ENCODE assay signal across 9 mouse cellular contexts in the genomic region with DNA sequence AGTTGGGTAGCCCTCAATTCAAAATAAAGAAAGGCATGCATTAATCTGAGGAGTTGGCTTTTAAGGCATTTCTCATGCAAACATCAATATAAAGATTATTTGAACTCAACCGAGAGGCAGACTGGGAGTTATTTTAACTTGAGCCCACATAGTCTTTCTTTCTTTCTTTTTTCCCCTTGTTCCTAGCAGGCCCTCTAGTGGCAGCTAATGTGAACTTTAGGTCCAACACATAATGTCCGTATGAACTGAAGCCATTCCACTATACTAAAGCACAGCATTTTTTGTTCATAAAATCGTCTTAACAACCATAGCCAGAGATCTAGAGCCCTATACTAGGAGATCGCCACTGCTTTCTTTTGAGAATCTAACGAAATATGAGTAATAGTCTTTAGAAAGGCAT. TPM values are rescaled to one million over a fixed set of nuclear protein-coding genes. Genes with fewer than 3 reads are reported as not detected.
A peak's percentile ranks its signal among the peaks of the same experiment; 100 is the strongest.
DNase-seq lines count a peak whose midpoint lies in the region; ATAC-seq and TF ChIP-seq lines count a peak whose summit lies in the region.
"Had no signal": no experiment of that assay in that cellular context is flagged by ENCODE, and none has a peak within 500 bp of the region (broad histone marks: within the 10 kb centered on the region; RNA-seq: fewer than 3 reads in every experiment).

No protein-coding gene starts in this region.

- H3K4me1 ChIP-seq in hindbrain, embryonic 14.5 days (replicated peaks; ENCODE audit: control insufficient read depth, insufficient read depth, low read length) = 0 out of 2 replicates have a peak, but pooled peaks cover 2% of the 10 kb centered on the region
- peaks cover 3% of the 10 kb centered on the region for H3K4me1 ChIP-seq in hindbrain, embryonic 12.5 days
- H3K4me1 ChIP-seq in ES-E14 (ENCODE audit: control insufficient read depth in 2 of 2, insufficient read depth in 2 of 2, low read length in 2 of 2, poor library complexity in 1 of 2) = no peaks in the 10 kb centered on the region
- no peaks in the 10 kb centered on the region for H3K4me1 ChIP-seq in forebrain, embryonic 16.5 days (replicated peaks; ENCODE audit: control insufficient read depth, insufficient read depth, low read length)

- H3K4me3 ChIP-seq in hindbrain, embryonic 14.5 days (replicated peaks; ENCODE audit: low read length) = no peak overlapping the region
- no peak overlapping the region for H3K4me3 ChIP-seq in hindbrain, embryonic 12.5 days
- H3K4me3 ChIP-seq in ES-E14 (ENCODE audit: insufficient read depth in 1 of 2, low read depth in 1 of 2, low read length in 2 of 2, poor library complexity in 1 of 2, severe bottlenecking in 1 of 2) = no peak overlapping the region
- H3K4me3 ChIP-seq in forebrain, embryonic 16.5 days (replicated peaks; ENCODE audit: low read length) = no peak overlapping the region
- H3K4me3 ChIP-seq: limb, embryonic 13.5 days had no signal

- H3K4me2 ChIP-seq in hindbrain, embryonic 14.5 days (replicated peaks) = no peak overlapping the region
- no peak overlapping the region for H3K4me2 ChIP-seq in hindbrain, embryonic 12.5 days (replicated peaks)
- H3K4me2 ChIP-seq in forebrain, embryonic 16.5 days (ENCODE audit: low read length) = no peak overlapping the region
- H3K4me2 ChIP-seq: limb, embryonic 13.5 days had no signal

- no peaks in the 10 kb centered on the region for H3K36me3 ChIP-seq in hindbrain, embryonic 14.5 days (replicated peaks; ENCODE audit: control insufficient read depth, insufficient read depth)
- no peaks in the 10 kb centered on the region for H3K36me3 ChIP-seq in hindbrain, embryonic 12.5 days
- H3K36me3 ChIP-seq in ES-E14 (ENCODE audit: control insufficient read depth, insufficient read depth, low read length, poor library complexity, severe bottlenecking) = no peaks in the 10 kb centered on the region
- H3K36me3 ChIP-seq in forebrain, embryonic 16.5 days (ENCODE audit: control insufficient read depth, insufficient read depth) = no peaks in the 10 kb centered on the region

- in situ Hi-C loops in ES-E14 (cut with MboI; ENCODE audit: low sequenced_read_pairs in 2 of 2, unreplicated experiment in 2 of 2) = loop anchor here in 1 of 2 experiments (10.0 kb wide), 1 partner anchor 480 kb away; no protein-coding TSS in a partner anchor

- peak; percentile 76 for DNase-seq in hindbrain, embryonic 14.5 days (ENCODE audit: low spot score)
- DNase-seq in 3T3-L1 (ENCODE audit: low read depth, low spot score) (peak; percentile 47), ES-E14 (ENCODE audit: low read depth, low spot score) (peak; percentile 29)
- DNase-seq in left cerebral cortex, postnatal 25 days (ENCODE audit: low spot score in 2 of 2) = peak; percentile 54 to 64
- peak; percentile 59 for DNase-seq in testis, postnatal 10 days (ENCODE audit: low spot score)
- DNase-seq in natural killer cell, adult 2 months (ENCODE audit: low spot score in 2 of 2) = no peak

- 23% methylated on average over 5 of the region's 5 CpGs for whole genome bisulfite sequencing in hindbrain, embryonic 14.5 days
- WGBS in hindbrain, embryonic 12.5 days = 27% methylated on average over 5 of the region's 5 CpGs
- WGBS in forebrain, embryonic 16.5 days = 27% methylated on average over 5 of the region's 5 CpGs

- H3K9me3 ChIP-seq in hindbrain, embryonic 14.5 days (ENCODE audit: control insufficient read depth, low read length) = no peaks in the 10 kb centered on the region
- no peaks in the 10 kb centered on the region for H3K9me3 ChIP-seq in hindbrain, embryonic 12.5 days (replicated peaks)
- no peaks in the 10 kb centered on the region for H3K9me3 ChIP-seq in ES-E14 (ENCODE audit: control insufficient read depth, insufficient read depth, low read depth, low read length)
- H3K9me3 ChIP-seq in forebrain, embryonic 16.5 days (ENCODE audit: control insufficient read depth, low read length) = no peaks in the 10 kb centered on the region

- intact Hi-C loops in left cerebral cortex, postnatal 25 days (cut with DNase I) = loop anchor here (1.0 to 2.0 kb wide), 2 partner anchors 390 to 479 kb away; no protein-coding TSS in a partner anchor

- no peak overlapping the region for H3K27ac ChIP-seq in hindbrain, embryonic 14.5 days
- H3K27ac ChIP-seq in hindbrain, embryonic 12.5 days = no peak overlapping the region
- no peak overlapping the region for H3K27ac ChIP-seq in ES-E14 (ENCODE audit: insufficient read depth, low read depth, low read length, poor library complexity, severe bottlenecking)
- H3K27ac ChIP-seq in forebrain, embryonic 16.5 days (ENCODE audit: low read length) = no peak overlapping the region
- H3K27ac ChIP-seq: limb, embryonic 13.5 days had no signal

- no peaks in the 10 kb centered on the region for H3K27me3 ChIP-seq in hindbrain, embryonic 14.5 days (ENCODE audit: control insufficient read depth, insufficient read depth, low read length)
- H3K27me3 ChIP-seq in hindbrain, embryonic 12.5 days = no peaks in the 10 kb centered on the region
- H3K27me3 ChIP-seq in forebrain, embryonic 16.5 days (replicated peaks; ENCODE audit: control insufficient read depth, insufficient read depth, low read length) = no peaks in the 10 kb centered on the region

- no peak overlapping the region for H3K9ac ChIP-seq in hindbrain, embryonic 14.5 days
- H3K9ac ChIP-seq in hindbrain, embryonic 12.5 days = no peak overlapping the region
- H3K9ac ChIP-seq in ES-E14 (ENCODE audit: insufficient read depth, low read depth, low read length, poor library complexity, severe bottlenecking) = no peak overlapping the region
- no peak overlapping the region for H3K9ac ChIP-seq in forebrain, embryonic 16.5 days (replicated peaks; ENCODE audit: low read depth, low read length)
- H3K9ac ChIP-seq: limb, embryonic 13.5 days had no signal

- ATAC-seq in hindbrain, embryonic 14.5 days (ENCODE audit: low FRiP score) = no peak
- no peak for ATAC-seq in hindbrain, embryonic 12.5 days (ENCODE audit: low FRiP score)
- ATAC-seq in forebrain, embryonic 16.5 days = 0 out of 2 replicates have a peak, but pooled peaks have one; percentile 15

TF ChIP-seq in ES-E14, 5 proteins besides CTCF, POLR2A, EP300 and RAD21:
- TF ChIP-seq CHD2 (IDR thresholded peaks at IDR 0.05; ENCODE audit: low read depth, low read length) (no peak), HCFC1 (IDR thresholded peaks at IDR 0.05; ENCODE audit: borderline replicate concordance, insufficient read depth, low read length) (no peak), MAFK (IDR thresholded peaks at IDR 0.05; ENCODE audit: insufficient read depth, low read depth, low read length) (no peak)
TF ChIP-seq in ES-E14: peak in this region for 0.

RNA-seq across cellular contexts. Expression of gene Etnppl, which starts 42.6 kb away (rescaled TPM):
- polyA plus RNA-seq in hindbrain, embryonic 14.5 days (2014; fragmentation: Nextera tagmentation; extraction: Ambion mirVana) = 0.08 TPM in 1 of 2 replicates, not detected in the other
- not detected in 2 replicates for polyA plus RNA-seq in hindbrain, embryonic 12.5 days (2016; fragmentation: Nextera tagmentation; extraction: Ambion mirVana)
- not detected in 2 replicates for total RNA-seq in ES-E14 (2012; rRNA removed)
- 0.05 and 0.06 TPM in 2 replicates for polyA plus RNA-seq in forebrain, embryonic 16.5 days (2015; fragmentation: Nextera tagmentation; extraction: Ambion mirVana)
- total RNA-seq in left cerebral cortex, postnatal 25 days (2021) = 1 to 10 TPM; 6.7 to 9.3 TPM

Comparison
In these comparisons a context has a peak if more than half of its experiments do, and no peak if none do; other contexts are left out.
1. DNase-seq: peak in hindbrain, embryonic 14.5 days (single experiment), 3T3-L1 (single experiment), ES-E14 (single experiment), left cerebral cortex, postnatal 25 days (2 of 2) and testis, postnatal 10 days (single experiment); none in natural killer cell, adult 2 months (0 of 2).